Mouse (Mus musculus) hindbrain, embryonic 16.5 days (tissue): ENCODE results near the gene Pex16. TPM values are rescaled to one million over a fixed set of nuclear protein-coding genes. Genes with fewer than 3 reads are reported as not detected.

Experiments used
- microRNA-seq: library from miRNA; unstranded; fragments of <30 nt; microRNA quantifications from one replicate; pipeline ENCODE4, GENCODE M21; 2017
- polyA plus RNA-seq: library from polyadenylated mRNA; unstranded; fragments of >200 nt; fragmentation: Nextera tagmentation; extraction: Ambion mirVana; gene quantifications from 2 replicates; pipeline ENCODE4 v1.2.1, GENCODE M21; 2015

Pex16 gene
- polyA plus RNA-seq, 1 experiment from 2014 or later: 45.6 TPM

Small RNA genes within 50 kb of the gene (microRNA-seq; reads per million reads assigned to microRNA genes)
- gene Mir7000: 1.0 reads per million

Other genes with a start within 250 kb of the Pex16 start
- gene Large2, start 193 bp downstream of the Pex16 start, polyA plus RNA-seq: 1.7 and 2.3 TPM in 2 replicates
- gene 1700029I15Rik, start 7.9 kb downstream of the Pex16 start, polyA plus RNA-seq: 5.8 and 7.7 TPM in 2 replicates
- 112 and 130 TPM in 2 replicates for gene Mapk8ip1, start 26.6 kb downstream of the Pex16 start, polyA plus RNA-seq
- gene Cry2, start 59.4 kb downstream of the Pex16 start, polyA plus RNA-seq: 51.4 and 53.2 TPM in 2 replicates
- gene Slc35c1, start 85.9 kb downstream of the Pex16 start, polyA plus RNA-seq: 18.9 and 20.7 TPM in 2 replicates
- gene Chst1, start 225.0 kb downstream of the Pex16 start, polyA plus RNA-seq: 31.9 and 33.2 TPM in 2 replicates